Mouse (Mus musculus) kidney, adult 2 months (tissue): ENCODE results near the gene Slc9a9.

ENCODE experiments used
- CTCF ChIP-seq: fragments of 200-500 bp; conservative IDR thresholded peaks from 2 replicates; pipeline ENCODE4 v1.5.1; 2011; ENCODE audit warnings: low read depth, mild to moderate bottlenecking, control low read depth, low read length, moderate library complexity, mixed read lengths; ENCODE audit not compliant: insufficient read depth, insufficient read length
- POLR2A ChIP-seq: fragments of 200-500 bp; IDR thresholded peaks from one replicate; pipeline ENCODE4 v1.6.1; 2011; ENCODE audit warnings: low read depth, low read length, control low read depth

GRCm38 (mm10) chr9:94732136-94732535 is 62.4 kb downstream of the Slc9a9 start:
- TF ChIP-seq POLR2A (no peak), CTCF (no peak)
